Mouse (Mus musculus) C2C12 (cell line): ENCODE results near the gene Fam169a. TPM values are rescaled to one million over a fixed set of nuclear protein-coding genes. Genes with fewer than 3 reads are reported as not detected.

Source experiments
- H3K27me3 ChIP-seq: one replicate; pipeline ENCODE4 v1.6.1; 2011; ENCODE audit not compliant: control insufficient read depth, insufficient read depth, insufficient read length
- H3K36me3 ChIP-seq: one replicate; pipeline ENCODE4 v1.6.1; 2011; ENCODE audit not compliant: control insufficient read depth, insufficient read depth
- H3K4me3 ChIP-seq: one replicate; pipeline ENCODE4 v1.5.1; 2011; ENCODE audit warnings: mild to moderate bottlenecking, control low read depth; ENCODE audit not compliant: poor library complexity, insufficient read depth, severe bottlenecking
- H3K79me2 ChIP-seq: one replicate; pipeline ENCODE4 v1.6.1; 2011; ENCODE audit not compliant: control insufficient read depth, insufficient read depth
- H3K79me3 ChIP-seq: one replicate; pipeline ENCODE4 v1.6.1; 2011; ENCODE audit warnings: low read depth, control low read depth
- H3ac ChIP-seq: one replicate; pipeline ENCODE3; 2011; ENCODE audit warnings: low read depth; ENCODE audit not compliant: control insufficient read depth, insufficient read length
- CEBPB ChIP-seq: IDR thresholded peaks from one replicate; pipeline ENCODE4 v1.6.1; 2011; ENCODE audit warnings: low read depth, mild to moderate bottlenecking, control low read depth, moderate library complexity
- CTCF ChIP-seq: IDR thresholded peaks from one replicate; pipeline ENCODE4 v1.5.1; 2011; ENCODE audit not compliant: control insufficient read depth, insufficient read depth, insufficient read length
- FOSL1 ChIP-seq: IDR thresholded peaks from one replicate; pipeline ENCODE4 v1.8.0; 2011; ENCODE audit warnings: mild to moderate bottlenecking, low read length; ENCODE audit not compliant: poor library complexity, insufficient read depth, severe bottlenecking
- MAX ChIP-seq: IDR thresholded peaks from one replicate; pipeline ENCODE4 v1.6.1; 2011; ENCODE audit warnings: mild to moderate bottlenecking, control low read depth
- MYOD1 ChIP-seq: IDR thresholded peaks from one replicate; pipeline ENCODE4 v1.6.1; 2011; ENCODE audit warnings: low read depth; ENCODE audit not compliant: control insufficient read depth, insufficient read length
- MYOG ChIP-seq: IDR thresholded peaks from one replicate; pipeline ENCODE4 v1.6.1; 2011; ENCODE audit not compliant: control insufficient read depth, insufficient read length; ENCODE audit errors: extremely low read depth
- USF1 ChIP-seq: IDR thresholded peaks from one replicate; pipeline ENCODE4 v1.6.1; 2011; ENCODE audit warnings: low read depth, mild to moderate bottlenecking, control low read depth, moderate library complexity
- polyA plus RNA-seq: library from polyadenylated mRNA; unstranded; fragments of >200 nt; fragmentation: generic; extraction: Trizol; gene quantifications from one replicate; pipeline ENCODE4 v1.2.1, GENCODE M21; 2012; ENCODE audit warnings: missing spikeins

Gene Fam169a
- polyA plus RNA-seq, 1 experiment, result 0.09 TPM

DNA sequence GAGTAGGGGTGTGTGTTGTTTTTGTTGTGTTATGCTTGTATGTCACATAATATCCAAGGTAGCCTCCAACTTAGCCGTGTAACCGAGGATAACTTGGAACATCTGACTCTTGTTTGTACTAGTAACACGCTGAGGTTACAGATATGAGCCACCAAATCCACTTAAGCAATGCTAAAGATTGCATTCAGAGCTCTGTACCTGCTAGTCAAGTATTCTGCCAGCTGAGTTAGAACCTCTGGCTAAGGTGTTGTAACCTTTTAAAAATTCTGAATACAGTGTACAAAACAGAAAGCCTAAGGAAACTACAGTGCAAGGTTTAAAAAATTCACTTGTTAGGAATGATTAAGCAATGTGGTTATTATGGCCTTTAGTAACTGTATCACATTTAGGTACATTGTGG is 13.5 kb downstream of the Fam169a start:
- H3K79me3 ChIP-seq, result no peaks in the 10 kb centered on the region
- no peak for TF ChIP-seq USF1
- TF ChIP-seq MYOD1, result no peak
- no peak for TF ChIP-seq CTCF
- TF ChIP-seq MYOG, result no peak
- no peak for TF ChIP-seq CEBPB
- TF ChIP-seq FOSL1, result no peak
- no peak for TF ChIP-seq MAX
- H3K27me3 ChIP-seq, result no peaks in the 10 kb centered on the region
- H3K79me2 ChIP-seq, result no peaks in the 10 kb centered on the region
- no peak overlapping the region for H3ac ChIP-seq
- H3K36me3 ChIP-seq, result no peaks in the 10 kb centered on the region
- no peak overlapping the region for H3K4me3 ChIP-seq

DNA sequence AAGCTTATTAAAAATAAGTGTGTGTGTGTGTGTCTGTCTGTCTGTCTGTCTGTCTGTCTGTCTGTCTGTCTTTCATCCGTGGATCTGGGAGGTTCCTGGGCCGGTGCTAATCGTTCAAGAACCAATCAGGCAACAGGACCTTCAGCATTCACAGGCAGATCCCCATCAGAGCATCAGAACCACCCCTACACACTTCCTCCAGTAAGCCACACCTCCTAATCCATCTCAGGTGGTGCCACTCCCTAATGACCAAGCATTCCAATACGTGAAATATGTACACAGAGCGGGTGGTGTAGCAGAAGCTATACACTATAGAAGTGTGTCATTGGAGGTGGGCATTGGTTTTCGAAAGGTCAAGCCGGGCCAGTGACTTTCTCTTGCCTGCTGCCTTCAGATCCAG is 15.3 kb downstream of the Fam169a start:
- H3ac ChIP-seq, result no peak overlapping the region
- H3K4me3 ChIP-seq, result no peak overlapping the region
- H3K79me2 ChIP-seq, result no peaks in the 10 kb centered on the region
- no peak for TF ChIP-seq FOSL1
- TF ChIP-seq MYOD1, result no peak
- TF ChIP-seq MAX, result no peak
- TF ChIP-seq USF1, result no peak
- TF ChIP-seq CEBPB, result no peak
- no peak for TF ChIP-seq MYOG
- TF ChIP-seq CTCF, result no peak
- no peaks in the 10 kb centered on the region for H3K79me3 ChIP-seq
- no peaks in the 10 kb centered on the region for H3K27me3 ChIP-seq
- H3K36me3 ChIP-seq, result no peaks in the 10 kb centered on the region

DNA sequence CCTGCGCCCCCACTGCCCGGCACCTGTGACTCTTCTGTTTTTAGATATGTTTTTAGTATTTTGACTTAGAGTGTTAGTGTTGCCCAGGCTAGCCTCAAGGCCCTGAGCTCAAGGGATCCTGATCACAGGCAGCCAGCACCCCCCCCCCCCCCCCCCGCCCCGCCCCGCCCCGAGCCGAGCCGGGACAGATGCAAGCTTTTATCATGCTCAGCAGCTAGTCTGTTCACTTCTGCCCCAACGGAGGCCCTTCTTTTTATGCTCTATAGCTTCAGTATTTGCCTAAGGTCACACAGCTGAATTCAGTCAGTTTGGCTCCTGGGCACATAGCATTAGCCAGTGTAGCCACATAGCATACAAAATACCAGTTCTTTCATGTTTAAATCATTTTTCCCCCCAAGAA is 19.2 kb downstream of the Fam169a start:
- H3K79me2 ChIP-seq, result no peaks in the 10 kb centered on the region
- no peaks in the 10 kb centered on the region for H3K36me3 ChIP-seq
- no peaks in the 10 kb centered on the region for H3K27me3 ChIP-seq
- no peak overlapping the region for H3K4me3 ChIP-seq
- no peak overlapping the region for H3ac ChIP-seq
- H3K79me3 ChIP-seq, result no peaks in the 10 kb centered on the region
- TF ChIP-seq CEBPB (no peak), USF1 (no peak), MYOG (no peak), CTCF (no peak), FOSL1 (no peak), MYOD1 (no peak), MAX (no peak)

DNA sequence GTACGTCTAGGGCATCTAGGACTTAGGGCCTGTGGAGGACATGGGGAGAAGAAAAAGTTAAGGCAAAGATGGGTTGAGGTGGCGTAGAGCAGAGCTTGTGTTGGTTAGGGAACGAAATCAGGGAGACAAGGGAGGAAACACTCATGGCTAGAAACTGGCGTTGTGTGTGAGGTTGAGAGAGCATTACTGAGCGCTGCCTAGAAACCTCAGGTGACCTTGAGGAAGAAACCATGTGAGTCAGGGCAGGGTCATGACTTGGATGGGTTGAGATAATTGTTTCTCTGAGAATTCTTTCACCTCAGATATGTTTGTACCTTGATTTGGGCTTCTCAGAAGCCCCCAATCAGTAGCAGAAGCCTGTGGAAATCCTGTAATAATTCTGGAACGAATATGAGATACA is 20.3 kb downstream of the Fam169a start:
- TF ChIP-seq MYOD1 (no peak), CEBPB (no peak), CTCF (no peak), MAX (no peak), FOSL1 (no peak), MYOG (no peak), USF1 (no peak)
- no peaks in the 10 kb centered on the region for H3K79me3 ChIP-seq

DNA sequence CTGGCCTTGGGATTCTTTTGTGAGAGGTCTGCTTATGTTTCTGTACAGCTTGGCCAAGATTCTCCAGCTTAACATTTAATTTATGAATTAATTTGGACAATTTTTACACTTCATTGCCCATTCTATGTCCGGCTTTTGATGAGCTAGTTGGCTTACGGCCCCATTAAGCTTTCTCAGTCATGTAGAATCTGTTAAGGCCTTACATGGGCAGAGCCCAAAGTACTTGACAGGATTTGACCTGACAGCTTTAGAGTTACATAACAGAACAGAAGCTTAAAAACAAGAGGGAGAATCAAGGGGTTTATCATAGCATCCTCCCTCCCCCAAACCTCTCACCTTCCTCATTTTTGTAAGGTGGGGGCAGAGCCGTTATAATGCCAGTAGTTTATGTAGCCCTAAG is 21.1 kb downstream of the Fam169a start:
- peaks cover 3% of the 10 kb centered on the region for H3K27me3 ChIP-seq

More for the DNA sequence above, 20.3 kb downstream of the Fam169a start:
- H3K4me3 ChIP-seq, result no peak overlapping the region
- no peaks in the 10 kb centered on the region for H3K36me3 ChIP-seq
- H3K79me2 ChIP-seq, result no peaks in the 10 kb centered on the region
- no peak overlapping the region for H3ac ChIP-seq
- H3K27me3 ChIP-seq, result peaks cover 3% of the 10 kb centered on the region

DNA sequence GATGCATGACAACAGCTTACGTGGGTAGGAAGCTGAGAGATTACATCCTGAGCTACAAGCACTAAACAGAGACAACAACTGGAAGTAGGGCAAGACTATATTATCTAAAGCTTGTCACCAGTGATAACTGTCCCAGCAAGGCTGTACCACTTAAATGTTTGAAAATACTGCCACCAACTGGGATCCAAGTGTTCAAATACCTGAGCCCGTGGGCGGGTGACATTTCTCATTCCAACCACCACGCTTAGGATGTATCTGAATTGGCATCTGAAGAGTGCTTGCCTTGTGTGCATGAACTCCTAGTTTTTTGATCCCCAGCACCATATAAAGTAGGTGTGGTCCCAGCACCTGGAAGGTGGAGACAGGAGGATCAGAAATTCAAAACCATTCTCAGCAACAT is 28.6 kb downstream of the Fam169a start:
- no peak for TF ChIP-seq USF1
- Histone ChIP-seq H3ac (no peak overlapping the region), H3K79me2 (no peaks in the 10 kb centered on the region), H3K36me3 (no peaks in the 10 kb centered on the region), H3K27me3 (peaks cover 3% of the 10 kb centered on the region), H3K4me3 (no peak overlapping the region), H3K79me3 (no peaks in the 10 kb centered on the region)

More for the DNA sequence above, 21.1 kb downstream of the Fam169a start:
- TF ChIP-seq MYOD1, result no peak
- no peak for TF ChIP-seq MYOG
- TF ChIP-seq CTCF, result no peak
- TF ChIP-seq CEBPB, result no peak
- Histone ChIP-seq H3K36me3 (no peaks in the 10 kb centered on the region), H3ac (no peak overlapping the region), H3K79me2 (no peaks in the 10 kb centered on the region), H3K79me3 (no peaks in the 10 kb centered on the region), H3K4me3 (no peak overlapping the region)
